Mouse (Mus musculus): ENCODE measurements around the gene Baz2b.

- TF ChIP-seq POLR2A (IDR thresholded peaks at IDR 0.05; ENCODE audit: low read depth, low read length) (no peak), CTCF (conservative IDR thresholded peaks at IDR 0.05; ENCODE audit: insufficient read depth, insufficient read length, low read depth, low read length) (no peak)
These were observed 18.8 kb upstream of the Baz2b start for GRCm38 (mm10) chr2:60228470-60228869.
